Mouse (Mus musculus): ENCODE data around the gene Sv2a. TPM values are rescaled to one million over a fixed set of nuclear protein-coding genes. Genes with fewer than 3 reads are reported as not detected.
"Not testable (repeated sequence)": the region's sequence is repeated elsewhere in the genome, so short reads cannot be mapped to it uniquely, and the experiment has no call there.

Sv2a gene
- polyA plus RNA-seq, 1 experiment from 2014 or later, result 12.3 TPM

- Histone ChIP-seq H3K4me1 (ENCODE audit: control insufficient read depth, insufficient read depth, low read length) (peaks cover 14% of the 10 kb centered on the region), H3K9me3 (replicated peaks; ENCODE audit: control insufficient read depth, low read length) (no peaks in the 10 kb centered on the region), H3K36me3 (ENCODE audit: control insufficient read depth, insufficient read depth, low read length) (peaks cover 11% of the 10 kb centered on the region), H3K27me3 (ENCODE audit: control insufficient read depth, insufficient read depth, low read length) (no peaks in the 10 kb centered on the region), H3K4me3 (ENCODE audit: low read depth, low read length) (peak overlapping the region; percentile 93), H3K9ac (ENCODE audit: low read depth, low read length) (peak overlapping the region; percentile 97), H3K4me2 (peak overlapping the region; percentile 87), H3K27ac (ENCODE audit: low read depth, low read length) (peak overlapping the region; percentile 99)
- WGBS (ENCODE audit: insufficient replicate concordance), result 51% methylated on average over 10 of the region's 10 CpGs
- no peak for ATAC-seq (replicated peaks; ENCODE audit: insufficient number of reproducible peaks, low FRiP score, low TSS enrichment)
These were observed 9.9 kb upstream of the Sv2a start for GRCm38 (mm10) chr3:96170976-96171545.

GRCm38 (mm10) chr3:96171583-96172196 is 9.3 kb upstream of the Sv2a start:
- Histone ChIP-seq H3K4me1 (ENCODE audit: control insufficient read depth, insufficient read depth, low read length) (peaks cover 14% of the 10 kb centered on the region), H3K27ac (ENCODE audit: low read depth, low read length) (peak overlapping the region; percentile 99), H3K9ac (ENCODE audit: low read depth, low read length) (peak overlapping the region; percentile 97), H3K4me3 (ENCODE audit: low read depth, low read length) (peak overlapping the region; percentile 93), H3K27me3 (ENCODE audit: control insufficient read depth, insufficient read depth, low read length) (no peaks in the 10 kb centered on the region), H3K4me2 (peak overlapping the region; percentile 87), H3K9me3 (replicated peaks; ENCODE audit: control insufficient read depth, low read length) (no peaks in the 10 kb centered on the region), H3K36me3 (ENCODE audit: control insufficient read depth, insufficient read depth, low read length) (peaks cover 18% of the 10 kb centered on the region)
- WGBS (ENCODE audit: insufficient replicate concordance), result 21% methylated on average over 18 of the region's 18 CpGs
- ATAC-seq (replicated peaks; ENCODE audit: insufficient number of reproducible peaks, low FRiP score, low TSS enrichment), result no peak; the same call in 1 of the 2 replicates

GRCm38 (mm10) chr3:96172197-96173178 is 8.5 kb upstream of the Sv2a start, which contains the start of gene Sf3b4:
Gene Sf3b4 (plus strand): TSS chr3:96172332.
- under 1% methylated on average over 58 of the region's 58 CpGs for WGBS (ENCODE audit: insufficient replicate concordance)
- no peaks in the 10 kb centered on the region for H3K27me3 ChIP-seq (ENCODE audit: control insufficient read depth, insufficient read depth, low read length)
- H3K36me3 ChIP-seq (ENCODE audit: control insufficient read depth, insufficient read depth, low read length), result peaks cover 20% of the 10 kb centered on the region
- ATAC-seq (replicated peaks; ENCODE audit: insufficient number of reproducible peaks, low FRiP score, low TSS enrichment), result peak; percentile 84
- peak within 1 kb of the TSS; percentile 99 for H3K27ac ChIP-seq (ENCODE audit: low read depth, low read length)
- peak within 1 kb of the TSS; percentile 97 for H3K9ac ChIP-seq (ENCODE audit: low read depth, low read length)
- peak within 1 kb of the TSS; percentile 87 for H3K4me2 ChIP-seq
- H3K4me3 ChIP-seq (ENCODE audit: low read depth, low read length), result peak within 1 kb of the TSS; percentile 93
- peaks cover 14% of the 10 kb centered on the region for H3K4me1 ChIP-seq (ENCODE audit: control insufficient read depth, insufficient read depth, low read length)
- H3K9me3 ChIP-seq (replicated peaks; ENCODE audit: control insufficient read depth, low read length), result no peaks in the 10 kb centered on the region

- Histone ChIP-seq H3K4me2 (peak overlapping the region; percentile 87), H3K27me3 (ENCODE audit: control insufficient read depth, insufficient read depth, low read length) (no peaks in the 10 kb centered on the region), H3K4me1 (ENCODE audit: control insufficient read depth, insufficient read depth, low read length) (peaks cover 14% of the 10 kb centered on the region), H3K9me3 (replicated peaks; ENCODE audit: control insufficient read depth, low read length) (no peaks in the 10 kb centered on the region), H3K9ac (ENCODE audit: low read depth, low read length) (peak overlapping the region; percentile 97), H3K27ac (ENCODE audit: low read depth, low read length) (0 out of 2 replicates have a peak overlapping the region, but pooled peaks have one; percentile 99), H3K36me3 (ENCODE audit: control insufficient read depth, insufficient read depth, low read length) (peaks cover 26% of the 10 kb centered on the region), H3K4me3 (ENCODE audit: low read depth, low read length) (peak overlapping the region; percentile 93)
- WGBS (ENCODE audit: insufficient replicate concordance), result 38% methylated on average over 7 of the region's 7 CpGs
- ATAC-seq (replicated peaks; ENCODE audit: insufficient number of reproducible peaks, low FRiP score, low TSS enrichment), result no peak
These were observed 7.8 kb upstream of the Sv2a start for GRCm38 (mm10) chr3:96173185-96173584.

- not testable (repeated sequence) for H3K9ac ChIP-seq (ENCODE audit: low read depth, low read length); H3K4me3 ChIP-seq (ENCODE audit: low read depth, low read length)
These were observed 6.9 kb upstream of the Sv2a start for GRCm38 (mm10) chr3:96174042-96174441.

GRCm38 (mm10) chr3:96175251-96175650 is 5.7 kb upstream of the Sv2a start:
- no peaks in the 10 kb centered on the region for H3K27me3 ChIP-seq (ENCODE audit: control insufficient read depth, insufficient read depth, low read length)
- no peaks in the 10 kb centered on the region for H3K9me3 ChIP-seq (replicated peaks; ENCODE audit: control insufficient read depth, low read length)
- peaks cover 30% of the 10 kb centered on the region for H3K36me3 ChIP-seq (ENCODE audit: control insufficient read depth, insufficient read depth, low read length)
- 85% methylated on average over 6 of the region's 6 CpGs for WGBS (ENCODE audit: insufficient replicate concordance)
- H3K27ac ChIP-seq (ENCODE audit: low read depth, low read length), result no peak overlapping the region
- no peak overlapping the region for H3K4me2 ChIP-seq
- ATAC-seq (replicated peaks; ENCODE audit: insufficient number of reproducible peaks, low FRiP score, low TSS enrichment), result no peak
- no peak overlapping the region for H3K4me3 ChIP-seq (ENCODE audit: low read depth, low read length)
- H3K9ac ChIP-seq (ENCODE audit: low read depth, low read length), result no peak overlapping the region
- peaks cover 12% of the 10 kb centered on the region for H3K4me1 ChIP-seq (ENCODE audit: control insufficient read depth, insufficient read depth, low read length)

More at GRCm38 (mm10) chr3:96174042-96174441, 6.9 kb upstream of the Sv2a start:
- H3K27ac ChIP-seq (ENCODE audit: low read depth, low read length); ATAC-seq (replicated peaks; ENCODE audit: insufficient number of reproducible peaks, low FRiP score, low TSS enrichment); H3K4me2 ChIP-seq; H3K27me3 ChIP-seq (ENCODE audit: control insufficient read depth, insufficient read depth, low read length); H3K9me3 ChIP-seq (replicated peaks; ENCODE audit: control insufficient read depth, low read length): not testable (repeated sequence)
- H3K36me3 ChIP-seq (ENCODE audit: control insufficient read depth, insufficient read depth, low read length), result peaks cover 30% of the 10 kb centered on the region
- 88% methylated on average over 4 of the region's 4 CpGs for WGBS (ENCODE audit: insufficient replicate concordance)
- H3K4me1 ChIP-seq (ENCODE audit: control insufficient read depth, insufficient read depth, low read length), result peaks cover 12% of the 10 kb centered on the region

GRCm38 (mm10) chr3:96178427-96178826 is 2.5 kb upstream of the Sv2a start:
- Histone ChIP-seq H3K27me3 (ENCODE audit: control insufficient read depth, insufficient read depth, low read length) (no peaks in the 10 kb centered on the region), H3K4me1 (ENCODE audit: control insufficient read depth, insufficient read depth, low read length) (peaks cover 23% of the 10 kb centered on the region), H3K36me3 (ENCODE audit: control insufficient read depth, insufficient read depth, low read length) (peaks cover 30% of the 10 kb centered on the region)

GRCm38 (mm10) chr3:96178902-96179301 is 2.0 kb upstream of the Sv2a start:
- H3K9ac ChIP-seq (ENCODE audit: low read depth, low read length), result no peak overlapping the region
- peaks cover 22% of the 10 kb centered on the region for H3K4me1 ChIP-seq (ENCODE audit: control insufficient read depth, insufficient read depth, low read length)
- 86% methylated on average over 2 of the region's 2 CpGs for WGBS (ENCODE audit: insufficient replicate concordance)
- no peaks in the 10 kb centered on the region for H3K27me3 ChIP-seq (ENCODE audit: control insufficient read depth, insufficient read depth, low read length)
- ATAC-seq (replicated peaks; ENCODE audit: insufficient number of reproducible peaks, low FRiP score, low TSS enrichment), result no peak
- no peak overlapping the region for H3K4me3 ChIP-seq (ENCODE audit: low read depth, low read length)
- peaks cover 30% of the 10 kb centered on the region for H3K36me3 ChIP-seq (ENCODE audit: control insufficient read depth, insufficient read depth, low read length)
- no peaks in the 10 kb centered on the region for H3K9me3 ChIP-seq (replicated peaks; ENCODE audit: control insufficient read depth, low read length)
- H3K4me2 ChIP-seq, result no peak overlapping the region
- H3K27ac ChIP-seq (ENCODE audit: low read depth, low read length), result no peak overlapping the region

More at GRCm38 (mm10) chr3:96178427-96178826, 2.5 kb upstream of the Sv2a start:
- ATAC-seq (replicated peaks; ENCODE audit: insufficient number of reproducible peaks, low FRiP score, low TSS enrichment), result no peak
- H3K27ac ChIP-seq (ENCODE audit: low read depth, low read length), result no peak overlapping the region
- H3K4me2 ChIP-seq, result no peak overlapping the region
- no peak overlapping the region for H3K9ac ChIP-seq (ENCODE audit: low read depth, low read length)
- H3K4me3 ChIP-seq (ENCODE audit: low read depth, low read length), result no peak overlapping the region
- H3K9me3 ChIP-seq (replicated peaks; ENCODE audit: control insufficient read depth, low read length), result no peaks in the 10 kb centered on the region
- WGBS (ENCODE audit: insufficient replicate concordance), result 90% methylated on average over 4 of the region's 4 CpGs
